Mouse (Mus musculus) limb, embryonic 13.5 days (tissue): ENCODE data around the gene Zfp775. TPM values are rescaled to one million over a fixed set of nuclear protein-coding genes. Genes with fewer than 3 reads are reported as not detected.

Source experiments
- ATAC-seq: fragments of 200-750 bp; cut with Nextera tagmentation; 2 replicates; pipeline ENCODE4 v1.8.0; 2017; ENCODE audit warnings: low read depth, moderate number of reproducible peaks, moderate TSS enrichment; ENCODE audit not compliant: low FRiP score
- H3K27ac ChIP-seq: fragments of 300-500 bp; sonication (generic); 2 replicates; pipeline ENCODE4 v1.5.1; 2015; ENCODE audit warnings: inconsistent platforms, mild to moderate bottlenecking, moderate library complexity
- H3K27me3 ChIP-seq: fragments of 300-500 bp; sonication (generic); 2 replicates; pipeline ENCODE4 v1.6.1; 2015; ENCODE audit warnings: mild to moderate bottlenecking, inconsistent platforms
- H3K36me3 ChIP-seq: fragments of 300-500 bp; sonication (generic); 2 replicates; pipeline ENCODE4 v1.6.1; 2015; ENCODE audit warnings: inconsistent platforms, mild to moderate bottlenecking, moderate library complexity
- H3K4me1 ChIP-seq: fragments of 300-500 bp; sonication (generic); 2 replicates; pipeline ENCODE4 v1.6.1; 2015; ENCODE audit warnings: inconsistent platforms
- H3K4me2 ChIP-seq: fragments of 300-500 bp; sonication (generic); replicated peaks from 2 replicates; pipeline ENCODE4 v1.6.1; 2015; ENCODE audit warnings: inconsistent platforms, mild to moderate bottlenecking, moderate library complexity
- H3K4me3 ChIP-seq: fragments of 300-500 bp; sonication (generic); 2 replicates; pipeline ENCODE4 v1.5.1; 2015; ENCODE audit warnings: moderate library complexity, mild to moderate bottlenecking, inconsistent platforms
- H3K9ac ChIP-seq: fragments of 300-500 bp; sonication (generic); 2 replicates; pipeline ENCODE4 v1.6.1; 2015; ENCODE audit warnings: mild to moderate bottlenecking, inconsistent platforms
- H3K9me3 ChIP-seq: fragments of 300-500 bp; sonication (generic); 2 replicates; pipeline ENCODE4 v1.6.1; 2016; ENCODE audit warnings: inconsistent platforms
- WGBS: fragments of 180-500 bp; shearing (Covaris S2); methylation state at CpG from one replicate; pipeline ENCODE4 v1.1.7; 2015; 5-methylcytosine and 5-hydroxymethylcytosine counted together
- polyA plus RNA-seq: library from polyadenylated mRNA; unstranded; fragments of >200 nt; fragmentation: Nextera tagmentation; extraction: Ambion mirVana; gene quantifications from 2 replicates; pipeline ENCODE4 v1.2.1, GENCODE M21; 2015

Gene Zfp775
- polyA plus RNA-seq, result 7.2 and 7.7 TPM in 2 replicates

- Histone ChIP-seq H3K27me3 (no peaks in the 10 kb centered on the region), H3K9me3 (peaks cover 16% of the 10 kb centered on the region), H3K4me2 (peak within 1 kb of the TSS; percentile 94), H3K4me3 (peak within 1 kb of the TSS; percentile 77), H3K36me3 (peaks cover 38% of the 10 kb centered on the region), H3K9ac (peak within 1 kb of the TSS; percentile 82), H3K27ac (peak within 1 kb of the TSS; percentile 65), H3K4me1 (peaks cover 17% of the 10 kb centered on the region)
- peak; percentile 98 for ATAC-seq
- 5% methylated on average over 42 of the region's 42 CpGs for WGBS
Measured at GRCm38 (mm10) chr6:48601271-48602079, at the start of gene Zfp775. Gene Zfp775, plus strand, starts transcription at chr6:48602063.

DNA sequence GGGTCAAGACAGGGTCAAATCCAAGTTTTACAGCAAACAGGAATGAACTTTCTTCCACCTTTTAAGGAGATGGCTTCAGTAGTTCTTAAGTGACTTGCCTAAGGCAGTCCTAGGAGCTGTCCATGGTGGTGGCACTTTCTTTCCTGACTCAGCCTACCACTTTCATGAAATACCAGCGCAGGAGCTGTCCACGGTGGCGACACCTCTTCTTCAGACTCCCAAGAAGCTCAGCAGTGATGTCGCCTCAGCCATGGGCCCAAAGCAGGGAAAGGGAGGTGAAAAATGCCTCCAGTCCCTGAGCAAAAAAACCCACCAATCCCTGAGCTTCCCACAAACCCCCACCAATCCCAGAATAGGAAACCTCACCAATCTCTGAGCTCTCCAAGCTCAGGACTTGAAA, 48.9 kb upstream of the Zfp775 start:
- Histone ChIP-seq H3K36me3 (peaks cover 7% of the 10 kb centered on the region; the same call in 1 of the 2 replicates), H3K27ac (no peak overlapping the region), H3K27me3 (no peaks in the 10 kb centered on the region), H3K9me3 (0 out of 2 replicates have a peak, but pooled peaks cover 3% of the 10 kb centered on the region), H3K4me1 (peaks cover 15% of the 10 kb centered on the region), H3K9ac (no peak overlapping the region), H3K4me3 (no peak overlapping the region), H3K4me2 (no peak overlapping the region)
- 56% methylated on average over 4 of the region's 4 CpGs for WGBS
- no peak for ATAC-seq

- Histone ChIP-seq H3K9ac (peak overlapping the region; percentile 71), H3K4me3 (peak overlapping the region; percentile 55), H3K27ac (peak overlapping the region; percentile 93), H3K4me1 (peaks cover 15% of the 10 kb centered on the region), H3K9me3 (0 out of 2 replicates have a peak, but pooled peaks cover 3% of the 10 kb centered on the region), H3K27me3 (no peaks in the 10 kb centered on the region), H3K36me3 (peaks cover 7% of the 10 kb centered on the region; the same call in 1 of the 2 replicates), H3K4me2 (peak overlapping the region; percentile 79)
- WGBS, result 86% methylated on average over 4 of the region's 4 CpGs
- ATAC-seq, result no peak
Measured at GRCm38 (mm10) chr6:48553819-48554218, 48.0 kb upstream of the Zfp775 start.

- Histone ChIP-seq H3K4me2 (peak within 1 kb of the TSS; percentile 79), H3K4me3 (peak within 1 kb of the TSS; percentile 55), H3K27me3 (no peaks in the 10 kb centered on the region), H3K27ac (peak within 1 kb of the TSS; percentile 93), H3K4me1 (peaks cover 15% of the 10 kb centered on the region), H3K9me3 (0 out of 2 replicates have a peak, but pooled peaks cover 3% of the 10 kb centered on the region), H3K36me3 (peaks cover 7% of the 10 kb centered on the region; the same call in 1 of the 2 replicates), H3K9ac (peak within 1 kb of the TSS; percentile 71)
- WGBS, result under 1% methylated on average over 39 of the region's 39 CpGs
- peak; percentile 92 for ATAC-seq
Measured at GRCm38 (mm10) chr6:48554280-48555103, 47.4 kb upstream of the Zfp775 start, which contains the start of gene Lrrc61. Gene Lrrc61, plus strand, starts transcription at chr6:48554796.

GRCm38 (mm10) chr6:48555104-48555890, 46.6 kb upstream of the Zfp775 start:
- Histone ChIP-seq H3K4me3 (peak overlapping the region; percentile 55), H3K4me1 (peaks cover 15% of the 10 kb centered on the region), H3K9ac (peak overlapping the region; percentile 71), H3K27ac (peak overlapping the region; percentile 93), H3K27me3 (no peaks in the 10 kb centered on the region), H3K4me2 (peak overlapping the region; percentile 79), H3K9me3 (0 out of 2 replicates have a peak, but pooled peaks cover 3% of the 10 kb centered on the region), H3K36me3 (peaks cover 8% of the 10 kb centered on the region; the same call in 1 of the 2 replicates)
- WGBS, result 31% methylated on average over 14 of the region's 14 CpGs
- ATAC-seq, result peak; percentile 84

- no peak overlapping the region for H3K4me3 ChIP-seq
- 84% methylated on average over 3 of the region's 3 CpGs for WGBS
- peak overlapping the region; percentile 93; the same call in 1 of the 2 replicates for H3K27ac ChIP-seq
- peak overlapping the region; percentile 79 for H3K4me2 ChIP-seq
- H3K9me3 ChIP-seq, result 0 out of 2 replicates have a peak, but pooled peaks cover 3% of the 10 kb centered on the region
- no peak for ATAC-seq
- peaks cover 11% of the 10 kb centered on the region; the same call in 1 of the 2 replicates for H3K36me3 ChIP-seq
- no peak overlapping the region for H3K9ac ChIP-seq
- H3K4me1 ChIP-seq, result peaks cover 15% of the 10 kb centered on the region
- H3K27me3 ChIP-seq, result no peaks in the 10 kb centered on the region
Measured at GRCm38 (mm10) chr6:48555956-48556355, 45.9 kb upstream of the Zfp775 start.

GRCm38 (mm10) chr6:48565693-48566310, 36.1 kb upstream of the Zfp775 start:
- Histone ChIP-seq H3K4me3 (no peak overlapping the region), H3K27me3 (no peaks in the 10 kb centered on the region), H3K27ac (0 out of 2 replicates have a peak overlapping the region, but pooled peaks have one; percentile 22), H3K9me3 (peaks cover 4% of the 10 kb centered on the region; the same call in 1 of the 2 replicates), H3K9ac (no peak overlapping the region), H3K36me3 (peaks cover 38% of the 10 kb centered on the region), H3K4me2 (no peak overlapping the region), H3K4me1 (peaks cover 24% of the 10 kb centered on the region)
- 80% methylated on average over 4 of the region's 4 CpGs for whole genome bisulfite sequencing
- no peak for ATAC-seq

DNA sequence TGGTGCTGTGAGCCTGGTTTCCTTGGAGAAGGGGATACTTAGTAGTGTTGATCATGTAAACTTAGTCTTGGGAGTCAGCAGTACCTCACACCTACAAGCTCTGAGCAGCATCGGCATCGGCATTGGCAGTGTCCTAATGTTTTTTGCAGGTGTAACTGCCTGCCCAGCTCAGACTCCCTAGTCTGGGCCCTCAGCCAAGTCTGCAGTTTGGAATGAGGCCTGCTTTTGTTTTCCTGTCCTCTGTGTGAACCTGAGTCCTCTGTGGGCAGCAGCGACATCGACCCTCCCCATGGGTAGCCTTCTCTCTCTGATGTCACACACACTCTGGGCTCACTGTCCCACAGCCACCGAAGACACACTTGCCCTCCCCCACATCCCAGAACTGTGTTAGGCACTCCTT, 35.6 kb upstream of the Zfp775 start:
- 0 out of 2 replicates have a peak overlapping the region, but pooled peaks have one; percentile 22 for H3K27ac ChIP-seq
- no peaks in the 10 kb centered on the region for H3K27me3 ChIP-seq
- peaks cover 38% of the 10 kb centered on the region for H3K36me3 ChIP-seq
- H3K9me3 ChIP-seq, result peaks cover 4% of the 10 kb centered on the region; the same call in 1 of the 2 replicates
- no peak overlapping the region for H3K4me3 ChIP-seq
- WGBS, result 35% methylated on average over 5 of the region's 5 CpGs
- H3K9ac ChIP-seq, result no peak overlapping the region; the same call in 1 of the 2 replicates
- peaks cover 24% of the 10 kb centered on the region for H3K4me1 ChIP-seq
- ATAC-seq, result peak; percentile 78
- no peak overlapping the region for H3K4me2 ChIP-seq

DNA sequence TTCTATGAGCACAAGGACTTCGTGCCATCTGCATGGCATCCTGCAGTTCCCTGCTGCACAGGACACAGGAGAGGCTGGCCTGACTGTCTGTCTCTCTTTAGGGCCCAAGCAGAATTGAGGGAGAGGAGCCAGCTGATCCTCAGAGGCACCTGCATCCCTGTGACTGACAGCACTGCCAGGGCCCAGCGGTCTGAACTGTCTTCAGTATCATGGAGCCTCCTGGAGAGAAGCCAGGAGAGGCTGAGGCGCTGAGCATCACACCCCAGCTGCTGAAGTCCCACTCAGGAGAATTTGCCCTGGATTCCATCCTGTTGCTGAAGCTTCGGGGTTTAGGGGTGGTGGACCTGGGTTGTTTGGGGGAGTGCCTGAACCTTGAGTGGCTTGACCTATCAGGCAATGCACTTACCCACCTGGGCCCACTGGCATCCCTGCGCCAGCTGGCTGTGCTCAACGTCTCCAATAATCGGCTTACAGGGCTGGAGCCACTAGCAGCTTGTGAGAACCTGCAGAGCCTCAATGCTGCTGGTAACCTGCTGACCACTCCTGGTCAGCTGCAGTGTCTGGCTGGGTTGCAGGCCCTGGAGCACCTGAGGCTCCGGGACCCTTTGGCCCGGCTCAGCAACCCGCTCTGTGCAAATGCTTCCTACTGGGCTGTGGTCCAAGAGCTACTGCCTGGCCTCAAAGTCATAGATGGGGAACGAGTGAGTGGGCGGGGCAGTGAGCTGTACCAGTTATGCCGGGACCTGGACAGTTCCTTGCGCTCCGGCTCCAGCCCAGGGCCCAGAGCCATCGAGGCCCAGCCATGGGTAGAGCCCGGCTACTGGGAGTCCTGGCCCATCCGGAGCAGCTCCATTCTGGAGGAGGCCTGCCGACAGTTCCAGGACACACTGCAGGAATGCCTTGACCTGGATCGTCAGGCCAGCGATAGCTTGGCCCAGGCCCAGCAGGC, 33.6 kb upstream of the Zfp775 start:
- H3K9ac ChIP-seq, result no peak overlapping the region
- H3K9me3 ChIP-seq, result peaks cover 4% of the 10 kb centered on the region; the same call in 1 of the 2 replicates
- H3K4me2 ChIP-seq, result no peak overlapping the region
- no peak overlapping the region for H3K27ac ChIP-seq
- WGBS, result 81% methylated on average over 21 of the region's 21 CpGs
- peaks cover 38% of the 10 kb centered on the region for H3K4me1 ChIP-seq
- no peaks in the 10 kb centered on the region for H3K27me3 ChIP-seq
- H3K4me3 ChIP-seq, result no peak overlapping the region
- no peak for ATAC-seq
- H3K36me3 ChIP-seq, result peaks cover 38% of the 10 kb centered on the region
